Mouse (Mus musculus): ENCODE data around the gene Vav3.

DNA sequence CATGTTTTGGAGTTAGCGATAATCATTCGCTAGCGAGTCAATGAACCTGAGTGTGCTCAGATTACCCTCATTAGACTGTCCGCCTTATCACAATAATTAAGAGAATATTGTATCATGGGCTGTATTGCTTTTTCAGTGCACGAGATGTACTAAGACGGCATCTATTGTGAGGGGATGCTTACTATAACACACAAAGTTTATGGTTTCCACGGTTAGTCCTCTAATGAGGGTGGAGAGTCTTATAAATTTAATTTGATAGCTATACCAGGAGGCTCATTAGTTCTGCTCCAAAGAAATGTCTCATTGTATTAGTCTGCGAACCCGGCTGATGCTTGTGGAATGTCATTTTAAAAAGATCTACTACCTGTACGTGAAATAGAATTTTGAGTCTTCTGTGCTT lies 175.9 kb downstream of the Vav3 start:
- TF ChIP-seq CTCF (IDR thresholded peaks at IDR 0.05; ENCODE audit: extremely low read depth, insufficient read depth, low read length) (no peak), POLR2A (IDR thresholded peaks at IDR 0.05; ENCODE audit: extremely low read depth, insufficient read depth, low read length) (no peak)

Measured in cortical plate, adult 2 months (tissue).